Mouse (Mus musculus) monocyte, adult 5-6 weeks (primary cell): ENCODE measurements around the gene Pus7. TPM values are rescaled to one million over a fixed set of nuclear protein-coding genes. Genes with fewer than 3 reads are reported as not detected.

ENCODE experiments used
- ATAC-seq: fragments of 153-309, 156-312 bp; replicated peaks from 2 replicates; pipeline ENCODE4 v1.8.0; 2017; ENCODE audit warnings: mild to moderate bottlenecking; ENCODE audit not compliant: low TSS enrichment, insufficient number of reproducible peaks, severe bottlenecking, poor library complexity, low FRiP score
- total RNA-seq: library from RNA; stranded (forward); fragments of 200-1000, 200-491, 200-594 nt; gene quantifications from 3 replicates; pipeline ENCODE4 v1.2.3, GENCODE M21; 2017

Gene Pus7
- total RNA-seq, 1 experiment from 2014 or later: 5.1 TPM

DNA sequence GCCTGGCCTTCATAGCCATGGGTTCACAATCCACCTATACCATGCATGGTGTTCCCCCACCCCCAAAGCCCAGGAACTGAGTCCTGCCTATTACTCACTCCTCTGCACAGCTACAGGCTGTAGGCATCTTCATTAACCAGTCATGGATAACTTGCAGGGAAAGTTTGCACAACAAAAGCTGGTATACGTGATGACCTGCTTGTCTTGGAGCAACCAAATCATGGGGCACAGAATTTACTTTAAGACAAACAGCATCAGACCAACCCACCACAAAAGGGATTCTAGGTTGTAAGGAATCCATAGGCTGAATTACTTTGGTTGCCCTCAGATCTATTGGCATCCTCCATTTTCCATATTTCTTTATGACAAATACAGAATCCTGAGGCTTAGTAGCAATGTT lies 86.1 kb downstream of the Pus7 start:
- ATAC-seq: no peak

Other genes with a start within 250 kb of the Pus7 start
- 26.5 to 58.8 TPM (median 33.6 TPM) in 3 replicates for gene Srpk2, start 99.1 kb downstream of the Pus7 start, total RNA-seq
- gene Rint1, start 4.0 kb upstream of the Pus7 start, total RNA-seq: 25.0 to 36.2 TPM (median 28.0 TPM) in 3 replicates
- 129 to 196 TPM (median 150 TPM) in 3 replicates for gene Tomm7, start 60.5 kb upstream of the Pus7 start, total RNA-seq
- gene Fam126a, start 247.0 kb upstream of the Pus7 start, total RNA-seq: 46.7 to 57.4 TPM (median 49.3 TPM) in 3 replicates